Mouse (Mus musculus): ENCODE measurements at regions not wholly inside any gene's neighbourhood (a gene's known extent, or its start where the extent isn't known, plus 50 kb on each side); places are given as distances from the start of the nearest gene placed in this dataset.

DNA sequence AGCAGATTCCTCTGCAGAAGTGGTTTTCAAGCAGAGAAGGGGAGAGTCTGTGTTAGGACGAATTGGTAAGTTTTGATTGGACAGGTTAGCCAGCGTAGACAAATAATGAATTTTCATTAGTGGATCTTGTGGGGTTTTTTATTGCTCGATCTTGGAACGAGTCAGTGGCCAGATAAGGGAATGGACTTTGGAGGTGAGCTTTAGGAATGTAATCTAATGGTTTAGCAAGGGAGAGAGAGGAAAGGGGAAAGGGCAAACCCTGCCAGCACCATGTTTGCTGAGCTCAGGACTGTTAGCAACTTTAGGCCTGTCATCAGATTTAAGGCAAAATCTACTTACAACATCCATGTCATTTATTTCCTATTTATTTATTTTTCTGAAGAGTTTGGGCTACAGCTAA is 464.1 kb downstream of the Zfp619 start:
- TF ChIP-seq CTCF (IDR thresholded peaks at IDR 0.05; ENCODE audit: borderline replicate concordance, insufficient read depth, low read depth, low read length) (no peak), POLR2A (IDR thresholded peaks at IDR 0.05; ENCODE audit: borderline replicate concordance, insufficient read depth, low read length) (no peak)
- Histone ChIP-seq H3K27me3 (ENCODE audit: control insufficient read depth, insufficient read depth, low read length) (no peaks in the 10 kb centered on the region), H3K4me3 (replicated peaks; ENCODE audit: insufficient read depth, low read depth, low read length) (no peak overlapping the region), H3K4me1 (ENCODE audit: control insufficient read depth, insufficient read depth, low read length) (no peaks in the 10 kb centered on the region), H3K27ac (ENCODE audit: insufficient read depth, low read length) (no peak overlapping the region)
- DNase-seq: no peak
- WGBS: 81% methylated on average over 4 of the region's 4 CpGs

Data from cerebellum, adult 2 months (tissue).